ENCODE assay signal across 8 mouse cellular contexts in genomic region chr8:72492622-72493081, GRCm38 (mm10). TPM values are rescaled to one million over a fixed set of nuclear protein-coding genes. Genes with fewer than 3 reads are reported as not detected.
DNase-seq lines count a peak whose midpoint lies in the region; ATAC-seq lines count a peak whose summit lies in the region.

No protein-coding gene starts in this region.

- H3K27ac ChIP-seq in hindbrain, embryonic 12.5 days, result peak overlapping the region; percentile 69

- peaks cover 35% of the 10 kb centered on the region for H3K36me3 ChIP-seq in hindbrain, embryonic 12.5 days

- H3K4me1 ChIP-seq in hindbrain, embryonic 12.5 days, result peaks cover 24% of the 10 kb centered on the region

- peak; percentile 100 for DNase-seq in NIH3T3 (ENCODE audit: low read depth)
- peak; percentile 100 for DNase-seq in cerebellum, postnatal 10 days
- peak; percentile 99 for DNase-seq in frontal cortex, postnatal 10 days (ENCODE audit: low spot score in 2 of 2)
- DNase-seq in layer of hippocampus, postnatal 14 days (ENCODE audit: low spot score in 2 of 2), result peak; percentile 99
- peak; percentile 100 for DNase-seq in lung, postnatal 14 days
- DNase-seq in retina, adult 2 months (ENCODE audit: low read depth, low spot score), result peak; percentile 99
- peak; percentile 99 to 100 for DNase-seq in thymus, postnatal 36 days

- H3K4me3 ChIP-seq in hindbrain, embryonic 12.5 days, result peak overlapping the region; percentile 91

- no peaks in the 10 kb centered on the region for H3K9me3 ChIP-seq in hindbrain, embryonic 12.5 days (replicated peaks)

- H3K4me2 ChIP-seq in hindbrain, embryonic 12.5 days (replicated peaks), result peak overlapping the region; percentile 94

- H3K27me3 ChIP-seq in hindbrain, embryonic 12.5 days, result no peaks in the 10 kb centered on the region

- ATAC-seq in hindbrain, embryonic 12.5 days (ENCODE audit: low FRiP score), result peak; percentile 98

- H3K9ac ChIP-seq in hindbrain, embryonic 12.5 days, result peak overlapping the region; percentile 88

- WGBS in hindbrain, embryonic 12.5 days, result under 1% methylated on average over 46 of the region's 56 CpGs

RNA-seq across cellular contexts. Expression of gene Slc35e1, which starts 0.2 kb away (rescaled TPM):
- 22.2 and 27.8 TPM in 2 replicates for polyA plus RNA-seq in hindbrain, embryonic 12.5 days (2016; fragmentation: Nextera tagmentation; extraction: Ambion mirVana)
- 10 to 100 TPM; 44.5 to 46.4 TPM for total RNA-seq in layer of hippocampus, postnatal 14 days (2021)

RNA-seq across cellular contexts. Expression of gene Cherp, which starts 17.6 kb away (rescaled TPM):
- 66.5 and 75.3 TPM in 2 replicates for polyA plus RNA-seq in hindbrain, embryonic 12.5 days (2016; fragmentation: Nextera tagmentation; extraction: Ambion mirVana)
- total RNA-seq in layer of hippocampus, postnatal 14 days (2021), result 10 to 100 TPM; 72.4 to 75.2 TPM

RNA-seq across cellular contexts. Expression of gene 1700030K09Rik, which starts 49.0 kb away (rescaled TPM):
- polyA plus RNA-seq in hindbrain, embryonic 12.5 days (2016; fragmentation: Nextera tagmentation; extraction: Ambion mirVana), result 15.9 and 16.5 TPM in 2 replicates
- 10 to 100 TPM; 10.7 to 13.2 TPM for total RNA-seq in layer of hippocampus, postnatal 14 days (2021)

RNA-seq across cellular contexts. Expression of gene Calr3, which starts 49.0 kb away (rescaled TPM):
- 1.3 and 1.9 TPM in 2 replicates for polyA plus RNA-seq in hindbrain, embryonic 12.5 days (2016; fragmentation: Nextera tagmentation; extraction: Ambion mirVana)
- total RNA-seq in layer of hippocampus, postnatal 14 days (2021), result 1 to 10 TPM in 1 of 2 experiments, under 1 TPM in 1; 0.78 to 1.5 TPM

RNA-seq across cellular contexts. Expression of gene Med26, which starts 55.4 kb away (rescaled TPM):
- 17.7 and 22.0 TPM in 2 replicates for polyA plus RNA-seq in hindbrain, embryonic 12.5 days (2016; fragmentation: Nextera tagmentation; extraction: Ambion mirVana)
- 1 to 10 TPM; 9.5 TPM for total RNA-seq in layer of hippocampus, postnatal 14 days (2021)

Comparison
In these comparisons a context has a peak if more than half of its experiments do, and no peak if none do; other contexts are left out.
1. Peak in every context shown above with its lines: DNase-seq, ATAC-seq, H3K4me3 ChIP-seq and H3K27ac ChIP-seq.